Mouse (Mus musculus): ENCODE data around the gene Olfr324. TPM values are rescaled to one million over a fixed set of nuclear protein-coding genes. Genes with fewer than 3 reads are reported as not detected.

Olfr324 gene
- total RNA-seq, 2 experiments from 2014 or later: not detected

DNA sequence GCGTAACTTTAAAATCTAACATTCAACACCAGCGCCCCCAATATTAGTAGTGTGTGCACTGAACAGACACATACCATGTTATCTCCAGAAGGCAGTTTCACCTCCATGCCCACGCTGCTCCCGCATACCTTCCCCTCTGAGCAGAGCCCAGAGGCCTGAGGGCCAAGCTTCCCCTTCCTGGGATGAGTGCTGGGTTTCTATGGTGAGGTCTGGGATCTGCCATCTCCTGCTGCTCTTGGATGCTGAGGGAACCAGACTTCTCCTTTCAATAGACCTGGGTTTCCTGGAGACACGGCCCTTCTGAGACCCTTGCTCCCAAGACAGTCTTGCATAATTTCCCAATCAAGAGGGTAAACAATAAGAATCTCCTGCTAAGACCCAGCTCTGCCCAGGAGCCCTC, 35.5 kb downstream of the Olfr324 start, which contains the start of gene Olfr323:
Gene Olfr323, minus strand, starts transcription at position 101 of the 400 bp plus-strand sequence.
- no peak for ATAC-seq (ENCODE audit: poor library complexity, severe bottlenecking)

DNA sequence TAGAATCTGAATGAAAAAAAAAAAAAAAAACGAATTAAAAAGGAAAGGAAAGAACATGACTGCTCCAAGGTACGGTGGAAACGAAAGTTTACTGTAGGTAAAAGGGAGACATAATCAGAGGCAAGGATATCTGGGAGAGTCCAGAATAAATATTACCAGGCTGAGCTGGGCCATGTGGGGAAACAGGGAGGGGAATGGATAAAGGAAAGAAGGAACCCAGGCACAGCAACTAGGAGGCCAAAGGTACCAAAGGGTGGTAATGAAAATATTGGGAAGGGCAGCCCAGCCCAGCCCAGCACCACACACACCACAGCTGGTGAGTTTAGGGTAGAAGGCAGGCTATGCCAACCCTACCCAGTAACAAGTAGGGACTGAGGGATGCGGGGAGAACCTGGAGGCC, 40.0 kb downstream of the Olfr324 start:
- ATAC-seq (ENCODE audit: poor library complexity, severe bottlenecking): no peak

DNA sequence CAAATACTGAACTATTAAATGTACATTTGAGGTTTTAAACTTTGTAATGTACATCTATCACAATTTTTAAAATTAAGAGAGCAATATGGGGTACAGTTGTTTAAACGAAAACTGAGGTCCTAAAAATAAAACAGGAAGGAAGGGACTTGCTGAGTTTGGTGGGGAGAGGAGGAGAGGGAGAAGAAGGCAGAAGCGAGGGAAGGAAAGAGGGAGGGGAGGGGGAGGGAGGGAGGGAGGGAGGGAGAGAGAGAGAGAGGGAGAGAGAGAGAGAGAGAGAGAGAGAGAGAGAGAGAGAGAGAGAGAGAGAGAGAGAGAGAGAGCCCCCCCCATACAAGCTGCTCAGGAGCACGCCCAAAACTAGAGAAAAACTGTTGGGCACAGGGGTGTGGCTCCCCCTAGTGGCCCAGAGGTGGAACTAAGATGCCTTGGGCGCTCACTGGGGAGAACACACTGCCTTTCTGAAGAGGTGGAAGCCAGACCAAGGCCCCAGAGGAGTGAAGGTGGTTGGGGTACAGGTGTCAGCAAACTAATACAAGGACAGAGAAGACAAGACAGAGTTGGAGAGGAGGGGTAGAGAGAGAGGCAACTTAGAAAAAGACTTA, 41.6 kb downstream of the Olfr324 start:
- peak; percentile 87 for ATAC-seq (ENCODE audit: poor library complexity, severe bottlenecking)

DNA sequence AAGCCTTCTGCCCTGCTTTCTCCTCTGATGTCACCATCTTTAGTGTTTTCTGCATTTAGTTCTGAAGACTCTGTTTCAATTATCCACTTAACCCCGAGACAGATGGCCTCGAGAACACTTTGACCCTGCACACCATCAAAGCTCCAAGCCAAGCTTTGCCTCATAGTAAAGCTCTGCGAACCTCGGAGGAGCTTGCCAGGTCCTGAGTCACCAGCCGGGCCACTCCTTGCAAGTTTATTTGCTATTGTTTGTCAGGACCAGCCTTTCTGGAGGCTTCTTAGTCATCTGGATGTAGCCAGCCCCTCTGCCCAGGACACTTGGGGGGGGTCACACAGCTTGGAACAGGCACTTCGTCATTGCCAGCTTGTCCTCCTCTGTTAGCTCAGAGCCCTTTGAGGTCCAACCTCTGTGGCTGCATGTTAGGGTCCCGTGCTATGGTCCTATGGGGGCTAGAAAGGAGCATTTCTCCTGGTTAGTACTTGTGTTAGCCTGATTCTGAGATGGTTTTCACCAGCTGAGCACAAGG, 43.3 kb downstream of the Olfr324 start:
- ATAC-seq (ENCODE audit: poor library complexity, severe bottlenecking): no peak

DNA sequence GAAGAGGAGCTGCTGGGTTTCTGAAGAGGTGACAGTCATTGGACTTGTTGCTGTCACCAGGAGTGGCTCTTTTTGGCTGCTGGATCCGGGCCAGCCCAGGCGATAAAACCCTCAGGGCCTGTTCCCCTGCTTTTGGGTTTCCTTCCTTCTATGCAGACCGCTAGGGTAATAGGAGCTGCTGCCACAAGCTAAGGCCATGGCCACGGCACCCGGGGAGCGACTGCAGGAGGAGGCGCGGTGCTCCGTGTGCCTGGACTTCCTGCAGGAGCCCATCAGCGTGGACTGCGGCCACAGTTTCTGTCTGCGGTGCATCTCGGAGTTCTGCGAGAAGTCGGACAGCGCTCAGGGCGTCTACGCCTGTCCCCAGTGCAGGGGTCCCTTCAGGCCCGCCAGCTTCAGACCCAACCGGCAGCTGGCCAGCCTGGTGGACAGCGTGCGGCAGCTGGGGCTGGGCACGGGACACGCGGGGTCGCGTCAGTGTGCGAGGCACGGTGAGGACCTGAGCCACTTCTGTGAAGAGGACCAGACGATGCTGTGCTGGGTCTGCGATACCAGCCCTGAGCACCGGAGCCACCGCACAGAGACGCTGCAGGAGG, 45.5 kb downstream of the Olfr324 start, which contains the start of gene Trim58:
Gene Trim58, plus strand, starts transcription at position 194 of the 596 bp plus-strand sequence.
- peak; percentile 34 for ATAC-seq (ENCODE audit: poor library complexity, severe bottlenecking)

DNA sequence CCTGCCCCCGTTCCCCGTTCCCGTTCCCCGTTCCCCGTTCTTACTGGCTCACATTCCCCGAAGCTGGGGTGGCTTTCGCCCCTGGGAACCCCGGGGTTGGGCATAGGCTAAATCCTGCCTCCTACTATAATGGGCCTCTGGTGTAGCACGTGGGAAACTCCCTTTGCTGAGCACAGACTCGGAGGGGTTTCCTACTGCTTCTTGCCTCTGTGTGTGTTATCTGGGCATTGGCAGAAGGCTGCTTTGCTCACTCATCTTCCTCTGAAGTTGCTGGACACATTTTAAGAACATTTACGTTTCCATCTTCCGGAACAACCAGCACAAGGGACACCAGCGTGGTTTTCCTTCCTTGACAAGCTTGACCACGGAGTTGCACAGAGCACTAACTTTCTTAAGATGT, 46.1 kb downstream of the Olfr324 start:
- ATAC-seq (ENCODE audit: poor library complexity, severe bottlenecking): no peak

DNA sequence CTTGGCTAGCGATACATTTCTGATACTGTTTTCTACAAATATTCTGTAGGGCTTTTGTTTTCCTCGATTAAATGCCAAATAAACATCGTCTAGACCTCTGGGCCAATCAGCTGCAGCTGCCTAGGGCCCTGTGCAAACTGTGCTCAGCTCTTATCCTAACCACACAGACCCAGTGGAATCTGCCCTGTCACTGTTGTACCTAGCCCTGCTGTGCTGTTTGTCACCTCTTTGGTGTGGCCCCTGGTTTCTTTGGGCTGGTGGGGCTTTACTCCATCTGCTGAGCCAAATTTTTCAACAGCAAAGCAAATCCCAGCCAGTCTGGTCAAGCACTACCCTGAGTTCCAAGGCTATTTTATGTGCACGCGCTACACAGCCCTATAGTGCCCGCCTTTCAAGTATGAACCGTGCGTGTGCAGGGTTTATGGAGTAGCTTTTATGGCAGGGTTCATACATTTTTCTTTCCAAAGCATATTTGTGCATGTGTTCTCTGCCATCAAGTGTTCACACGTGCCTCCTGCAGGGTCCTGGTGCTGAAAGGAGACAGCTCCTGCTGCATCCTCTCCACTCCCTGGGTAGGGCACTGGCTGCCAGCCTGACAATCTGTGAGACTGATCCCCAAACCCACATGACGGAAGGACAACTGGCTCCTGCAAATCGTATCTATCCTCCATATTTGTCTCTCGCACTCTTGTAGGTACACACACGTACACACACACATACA, 46.9 kb downstream of the Olfr324 start:
- ATAC-seq (ENCODE audit: poor library complexity, severe bottlenecking): no peak; the same call in 1 of the 2 replicates

DNA sequence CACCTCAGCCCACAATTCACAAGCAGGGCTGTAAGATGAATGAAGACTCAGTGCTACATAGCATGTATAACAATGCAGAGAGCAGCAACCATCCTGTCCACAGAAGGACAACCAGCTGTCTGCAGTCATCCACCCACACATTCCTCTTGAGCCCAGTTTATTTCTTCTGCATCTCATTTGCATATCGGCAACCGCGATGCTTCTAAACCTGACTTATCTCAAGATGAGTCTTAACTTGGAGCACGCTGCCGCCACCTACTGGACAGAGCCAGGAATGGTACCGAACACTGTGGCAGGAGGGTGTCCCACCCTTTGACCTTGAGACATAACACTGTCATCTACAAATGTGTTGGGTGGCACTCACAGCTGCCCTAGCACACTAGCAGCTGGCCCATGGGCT, 48.4 kb downstream of the Olfr324 start:
- peak; percentile 66; the same call in 1 of the 2 replicates for ATAC-seq (ENCODE audit: poor library complexity, severe bottlenecking)

Other genes starting within 250 kb of the Olfr324 start
- not detected in 2 replicates for gene Lypd8, start 216.1 kb upstream of the Olfr324 start, total RNA-seq (2015)
- gene Lypd8, start 216.1 kb upstream of the Olfr324 start, total RNA-seq (2017): not detected in 2 replicates
- not detected in 2 replicates for gene 1810065E05Rik, start 174.0 kb upstream of the Olfr324 start, total RNA-seq (2015)
- gene 1810065E05Rik, start 174.0 kb upstream of the Olfr324 start, total RNA-seq (2017): not detected in 2 replicates
- gene Gm12253, start 162.6 kb upstream of the Olfr324 start, total RNA-seq (2015): not detected in 2 replicates
- gene Gm12253, start 162.6 kb upstream of the Olfr324 start, total RNA-seq (2017): not detected in 2 replicates
- gene Lypd9, start 142.2 kb upstream of the Olfr324 start, total RNA-seq (2015): not detected in 2 replicates
- not detected in 2 replicates for gene Lypd9, start 142.2 kb upstream of the Olfr324 start, total RNA-seq (2017)
- not detected in 2 replicates for gene Olfr30, start 132.8 kb upstream of the Olfr324 start, total RNA-seq (2015)
- not detected in 2 replicates for gene Olfr30, start 132.8 kb upstream of the Olfr324 start, total RNA-seq (2017)
- not detected in 2 replicates for gene Olfr332, start 102.6 kb upstream of the Olfr324 start, total RNA-seq (2015)
- gene Olfr332, start 102.6 kb upstream of the Olfr324 start, total RNA-seq (2017): not detected in 2 replicates
- gene Olfr331, start 92.5 kb upstream of the Olfr324 start, total RNA-seq (2015): not detected in 2 replicates
- gene Olfr331, start 92.5 kb upstream of the Olfr324 start, total RNA-seq (2017): not detected in 2 replicates
- not detected in 2 replicates for gene Olfr330, start 60.3 kb upstream of the Olfr324 start, total RNA-seq (2015)
- gene Olfr330, start 60.3 kb upstream of the Olfr324 start, total RNA-seq (2017): not detected in 2 replicates
- not detected in 2 replicates for gene Olfr329-ps, start 48.7 kb upstream of the Olfr324 start, total RNA-seq (2015)
- gene Olfr329-ps, start 48.7 kb upstream of the Olfr324 start, total RNA-seq (2017): not detected in 2 replicates
- not detected in 2 replicates for gene Olfr328, start 39.5 kb upstream of the Olfr324 start, total RNA-seq (2015)
- 0.07 TPM in 1 of 2 replicates, not detected in the other for gene Olfr328, start 39.5 kb upstream of the Olfr324 start, total RNA-seq (2017)
- not detected in 2 replicates for gene Olfr224, start 24.6 kb upstream of the Olfr324 start, total RNA-seq (2015)
- not detected in 2 replicates for gene Olfr224, start 24.6 kb upstream of the Olfr324 start, total RNA-seq (2017)
- gene Olfr325, start 17.4 kb upstream of the Olfr324 start, total RNA-seq (2015): not detected in 2 replicates
- not detected in 2 replicates for gene Olfr325, start 17.4 kb upstream of the Olfr324 start, total RNA-seq (2017)
- gene 2210407C18Rik, start 21.0 kb downstream of the Olfr324 start, total RNA-seq (2015): not detected in 2 replicates
- gene 2210407C18Rik, start 21.0 kb downstream of the Olfr324 start, total RNA-seq (2017): not detected in 2 replicates
- gene Olfr323, start 35.4 kb downstream of the Olfr324 start, total RNA-seq (2015): not detected in 2 replicates
- not detected in 2 replicates for gene Olfr323, start 35.4 kb downstream of the Olfr324 start, total RNA-seq (2017)
- gene Trim58, start 45.4 kb downstream of the Olfr324 start, total RNA-seq (2015): 0.11 and 0.27 TPM in 2 replicates
- gene Trim58, start 45.4 kb downstream of the Olfr324 start, total RNA-seq (2017): 0.04 TPM in 1 of 2 replicates, not detected in the other
- not detected in 2 replicates for gene Olfr322, start 63.7 kb downstream of the Olfr324 start, total RNA-seq (2015)
- not detected in 2 replicates for gene Olfr322, start 63.7 kb downstream of the Olfr324 start, total RNA-seq (2017)
- not detected in 2 replicates for gene Olfr320, start 86.0 kb downstream of the Olfr324 start, total RNA-seq (2015)
- not detected in 2 replicates for gene Olfr320, start 86.0 kb downstream of the Olfr324 start, total RNA-seq (2017)
- not detected in 2 replicates for gene Olfr319, start 104.0 kb downstream of the Olfr324 start, total RNA-seq (2015)
- gene Olfr319, start 104.0 kb downstream of the Olfr324 start, total RNA-seq (2017): not detected in 2 replicates
- gene Olfr318, start 128.9 kb downstream of the Olfr324 start, total RNA-seq (2015): not detected in 2 replicates
- not detected in 2 replicates for gene Olfr318, start 128.9 kb downstream of the Olfr324 start, total RNA-seq (2017)
- gene Olfr317, start 144.1 kb downstream of the Olfr324 start, total RNA-seq (2015): not detected in 2 replicates
- gene Olfr317, start 144.1 kb downstream of the Olfr324 start, total RNA-seq (2017): not detected in 2 replicates
- not detected in 2 replicates for gene Olfr316, start 157.6 kb downstream of the Olfr324 start, total RNA-seq (2015)
- gene Olfr316, start 157.6 kb downstream of the Olfr324 start, total RNA-seq (2017): not detected in 2 replicates
- gene Olfr315, start 178.1 kb downstream of the Olfr324 start, total RNA-seq (2015): not detected in 2 replicates
- not detected in 2 replicates for gene Olfr315, start 178.1 kb downstream of the Olfr324 start, total RNA-seq (2017)
- not detected in 2 replicates for gene Olfr314, start 187.8 kb downstream of the Olfr324 start, total RNA-seq (2015)
- gene Olfr314, start 187.8 kb downstream of the Olfr324 start, total RNA-seq (2017): not detected in 2 replicates
- not detected in 2 replicates for gene Fam183b, start 206.8 kb downstream of the Olfr324 start, total RNA-seq (2015)
- not detected in 2 replicates for gene Fam183b, start 206.8 kb downstream of the Olfr324 start, total RNA-seq (2017)
- gene Olfr313, start 219.9 kb downstream of the Olfr324 start, total RNA-seq (2015): not detected in 2 replicates
- not detected in 2 replicates for gene Olfr313, start 219.9 kb downstream of the Olfr324 start, total RNA-seq (2017)
- not detected in 2 replicates for gene Olfr312, start 234.1 kb downstream of the Olfr324 start, total RNA-seq (2015)
- gene Olfr312, start 234.1 kb downstream of the Olfr324 start, total RNA-seq (2017): not detected in 2 replicates
- not detected in 2 replicates for gene Olfr311, start 244.1 kb downstream of the Olfr324 start, total RNA-seq (2015)
- gene Olfr311, start 244.1 kb downstream of the Olfr324 start, total RNA-seq (2017): not detected in 2 replicates

Measured in megakaryocyte, adult 5-6 weeks (primary cell).